Mouse (Mus musculus): ENCODE data around the gene Rab8b.

DNA sequence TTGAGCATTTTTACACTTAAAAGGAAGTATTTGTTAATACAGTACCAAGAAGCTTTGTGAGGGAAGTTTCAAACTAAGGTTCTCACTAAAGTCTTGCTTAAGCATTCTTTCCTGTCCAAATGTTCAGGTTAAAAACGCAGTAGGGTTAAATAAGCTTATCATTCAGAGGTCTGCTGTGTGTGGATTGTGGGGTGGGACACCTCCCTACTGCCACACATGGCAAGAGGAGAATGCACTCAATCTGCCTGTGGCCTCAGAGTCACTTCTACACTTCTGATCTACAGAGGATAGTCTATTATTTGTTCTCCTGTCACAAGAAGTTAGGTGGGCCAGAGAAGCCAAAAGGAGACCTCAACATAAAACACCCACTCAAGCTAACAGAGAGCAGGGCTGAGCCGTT lies 20.4 kb downstream of the Rab8b start:
- TF ChIP-seq CTCF (IDR thresholded peaks at IDR 0.05; ENCODE audit: low read depth, low read length) (no peak), POLR2A (IDR thresholded peaks at IDR 0.05; ENCODE audit: insufficient read depth, low read length) (no peak), EP300 (IDR thresholded peaks at IDR 0.05; ENCODE audit: insufficient read depth, low read depth, low read length) (no peak)

Data from ES-Bruce4 (cell line).